Mouse (Mus musculus): ENCODE measurements around the gene Mrps6. TPM values are rescaled to one million over a fixed set of nuclear protein-coding genes. Genes with fewer than 3 reads are reported as not detected.

Gene Mrps6
- polyA plus RNA-seq, 1 experiment from 2014 or later: 94.9 TPM

DNA sequence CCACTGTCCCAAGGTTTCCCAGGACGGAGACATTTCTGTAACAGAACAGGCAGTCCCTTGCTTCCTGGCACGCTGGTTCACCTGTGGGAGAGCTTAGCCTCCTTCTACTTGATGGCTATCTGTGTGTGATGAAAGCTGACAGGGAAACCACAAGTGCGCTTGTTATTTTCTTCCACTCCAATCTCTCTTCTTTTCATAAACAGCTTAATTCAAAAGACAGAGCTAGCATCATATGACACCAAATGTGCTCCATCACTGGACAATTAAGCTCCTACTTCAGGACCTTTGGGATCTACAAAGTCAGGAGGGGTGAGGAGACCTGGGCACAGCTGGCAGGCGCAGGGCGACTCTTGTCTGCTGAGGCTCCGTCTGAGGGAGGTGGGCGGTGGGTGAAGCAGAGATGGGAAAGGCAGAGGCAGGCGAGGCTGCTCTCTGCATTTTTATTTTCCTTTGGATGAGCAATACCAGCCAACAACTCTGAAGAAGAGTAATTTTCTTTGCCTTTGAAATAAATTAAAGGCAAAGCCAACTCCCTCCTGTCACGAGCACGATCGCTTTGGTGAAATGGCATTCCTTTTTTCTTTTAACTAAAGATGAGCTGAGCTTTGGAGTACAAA lies 76.2 kb downstream of the Mrps6 start:
- WGBS: 80% methylated on average over 11 of the region's 11 CpGs
- H3K36me3 ChIP-seq: no peaks in the 10 kb centered on the region
- no peaks in the 10 kb centered on the region for H3K27me3 ChIP-seq (replicated peaks)
- H3K9me3 ChIP-seq: no peaks in the 10 kb centered on the region
- H3K4me2 ChIP-seq: no peak overlapping the region
- no peak overlapping the region for H3K9ac ChIP-seq
- no peak overlapping the region for H3K4me3 ChIP-seq (replicated peaks)
- no peak for ATAC-seq (ENCODE audit: insufficient read depth, low FRiP score, low read depth)
- H3K27ac ChIP-seq: no peak overlapping the region
- H3K4me1 ChIP-seq: no peaks in the 10 kb centered on the region

DNA sequence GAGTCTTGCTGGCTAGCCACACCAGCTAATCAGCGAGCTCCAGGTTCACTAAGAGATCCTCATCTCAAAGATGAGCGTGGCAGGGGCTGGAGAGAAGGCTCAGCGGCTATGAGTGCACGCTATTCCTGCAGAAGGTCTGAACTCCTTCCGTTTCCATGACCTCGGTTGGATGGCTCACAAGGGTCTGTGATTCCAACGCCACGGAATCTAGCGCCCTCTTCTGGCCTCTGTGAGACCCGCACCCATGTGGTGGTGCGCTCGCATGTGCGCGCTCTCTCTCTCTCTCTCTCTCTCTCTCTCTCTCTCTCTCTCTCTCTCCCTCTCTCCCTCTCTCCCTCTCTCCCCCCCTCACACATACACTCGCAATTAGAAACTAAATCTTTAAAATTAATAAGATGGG lies 78.2 kb downstream of the Mrps6 start:
- Histone ChIP-seq H3K27me3 (replicated peaks) (no peaks in the 10 kb centered on the region), H3K4me2 (no peak overlapping the region), H3K36me3 (no peaks in the 10 kb centered on the region), H3K9ac (no peak overlapping the region), H3K4me3 (replicated peaks) (no peak overlapping the region), H3K4me1 (no peaks in the 10 kb centered on the region), H3K27ac (no peak overlapping the region), H3K9me3 (no peaks in the 10 kb centered on the region)
- WGBS: 91% methylated on average over 15 of the region's 15 CpGs
- no peak for ATAC-seq (ENCODE audit: insufficient read depth, low FRiP score, low read depth)

DNA sequence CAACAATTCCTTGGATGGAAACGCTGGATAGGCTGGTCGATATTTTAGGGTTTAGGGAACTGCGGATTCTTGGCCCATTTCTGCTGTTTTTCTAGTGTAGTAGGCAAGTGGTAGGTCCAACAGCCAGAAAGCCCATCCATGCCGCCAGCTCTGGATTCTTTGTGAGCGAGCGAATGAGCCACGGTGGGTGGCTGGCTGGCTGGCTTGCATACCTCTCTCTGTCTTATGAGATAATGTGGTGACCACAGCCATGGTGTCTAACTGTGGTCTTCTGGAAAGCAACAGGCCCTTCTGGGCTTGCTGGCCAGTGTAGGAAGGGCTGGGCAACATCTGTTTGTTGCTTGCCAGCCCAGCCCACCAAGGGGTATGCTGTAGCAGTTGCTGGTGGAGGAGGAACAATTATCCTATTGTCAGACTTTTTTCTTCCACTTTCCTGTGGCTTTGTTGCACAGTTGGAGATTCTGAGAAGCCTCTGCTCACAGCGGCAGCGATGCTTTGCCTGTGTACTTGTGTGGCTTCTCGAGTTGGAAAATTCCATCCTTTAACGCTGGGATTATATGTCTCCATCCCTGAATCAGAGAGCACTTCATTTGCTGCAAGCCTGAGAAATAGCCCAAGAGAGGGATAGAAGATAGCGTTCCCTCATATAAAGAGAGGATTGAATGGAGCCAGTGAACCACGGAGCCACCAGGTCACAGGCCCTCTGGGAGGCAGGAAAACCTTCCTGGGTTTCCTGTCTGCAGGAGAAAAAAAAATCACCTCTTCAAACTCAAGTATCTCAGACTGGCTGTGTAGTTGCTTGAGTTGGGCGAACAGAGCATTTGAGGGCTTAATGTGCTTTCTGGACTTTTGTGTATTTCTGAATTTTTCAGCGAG lies 81.6 kb downstream of the Mrps6 start:
- no peaks in the 10 kb centered on the region for H3K36me3 ChIP-seq
- H3K9ac ChIP-seq: no peak overlapping the region
- 73% methylated on average over 15 of the region's 15 CpGs for WGBS
- H3K4me1 ChIP-seq: no peaks in the 10 kb centered on the region
- ATAC-seq (ENCODE audit: insufficient read depth, low FRiP score, low read depth): no peak
- H3K27ac ChIP-seq: no peak overlapping the region
- H3K27me3 ChIP-seq (replicated peaks): no peaks in the 10 kb centered on the region
- H3K4me2 ChIP-seq: no peak overlapping the region
- no peak overlapping the region for H3K4me3 ChIP-seq (replicated peaks)
- no peaks in the 10 kb centered on the region for H3K9me3 ChIP-seq

DNA sequence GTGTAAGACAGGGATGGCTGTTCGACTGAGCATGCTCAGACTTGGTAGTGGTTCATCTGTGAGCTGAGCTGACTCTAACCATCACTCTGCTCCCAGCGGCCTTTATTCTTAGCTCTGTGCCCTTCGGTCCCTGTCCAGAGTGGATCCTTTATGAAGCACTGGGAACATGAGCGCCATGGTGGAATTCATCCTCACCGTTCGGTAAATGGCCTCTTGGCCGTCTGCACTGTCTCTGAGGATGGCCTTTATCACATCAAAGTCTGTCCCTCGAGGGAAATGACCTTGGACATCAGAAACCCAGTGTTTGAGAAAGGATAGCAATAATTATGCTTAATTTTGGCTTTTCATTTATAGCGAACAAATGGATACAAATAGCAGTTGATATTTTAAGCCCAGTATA lies 82.3 kb downstream of the Mrps6 start:
- Histone ChIP-seq H3K4me3 (replicated peaks) (no peak overlapping the region), H3K27me3 (replicated peaks) (no peaks in the 10 kb centered on the region), H3K4me1 (no peaks in the 10 kb centered on the region), H3K4me2 (no peak overlapping the region), H3K9me3 (no peaks in the 10 kb centered on the region), H3K27ac (no peak overlapping the region), H3K9ac (no peak overlapping the region), H3K36me3 (no peaks in the 10 kb centered on the region)
- no peak for ATAC-seq (ENCODE audit: insufficient read depth, low FRiP score, low read depth)
- 78% methylated on average over 9 of the region's 9 CpGs for WGBS

DNA sequence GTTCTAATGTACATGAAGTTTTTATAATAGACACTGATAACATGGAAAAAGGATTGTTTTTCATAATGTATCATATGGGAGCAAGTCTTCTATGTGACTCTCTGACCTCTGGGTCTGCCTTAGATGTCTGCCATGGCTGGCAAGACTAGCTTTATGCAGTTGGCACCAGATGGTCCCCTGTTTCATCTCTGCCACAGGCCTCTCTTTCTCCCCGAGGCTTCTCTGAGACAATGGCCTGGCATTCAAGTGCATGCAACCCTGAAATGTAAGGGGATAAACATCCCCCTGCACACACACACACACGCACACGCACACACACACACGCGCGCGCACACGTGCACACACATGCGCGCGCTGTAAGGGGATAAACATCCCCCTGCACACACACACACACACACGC lies 83.0 kb downstream of the Mrps6 start:
- no peaks in the 10 kb centered on the region for H3K4me1 ChIP-seq
- no peak overlapping the region for H3K27ac ChIP-seq
- no peaks in the 10 kb centered on the region for H3K9me3 ChIP-seq
- H3K36me3 ChIP-seq: no peaks in the 10 kb centered on the region
- no peak overlapping the region for H3K9ac ChIP-seq
- no peak overlapping the region for H3K4me2 ChIP-seq
- no peak overlapping the region for H3K4me3 ChIP-seq (replicated peaks)
- no peaks in the 10 kb centered on the region for H3K27me3 ChIP-seq (replicated peaks)
- 90% methylated on average over 12 of the region's 12 CpGs for WGBS
- no peak for ATAC-seq (ENCODE audit: insufficient read depth, low FRiP score, low read depth)

DNA sequence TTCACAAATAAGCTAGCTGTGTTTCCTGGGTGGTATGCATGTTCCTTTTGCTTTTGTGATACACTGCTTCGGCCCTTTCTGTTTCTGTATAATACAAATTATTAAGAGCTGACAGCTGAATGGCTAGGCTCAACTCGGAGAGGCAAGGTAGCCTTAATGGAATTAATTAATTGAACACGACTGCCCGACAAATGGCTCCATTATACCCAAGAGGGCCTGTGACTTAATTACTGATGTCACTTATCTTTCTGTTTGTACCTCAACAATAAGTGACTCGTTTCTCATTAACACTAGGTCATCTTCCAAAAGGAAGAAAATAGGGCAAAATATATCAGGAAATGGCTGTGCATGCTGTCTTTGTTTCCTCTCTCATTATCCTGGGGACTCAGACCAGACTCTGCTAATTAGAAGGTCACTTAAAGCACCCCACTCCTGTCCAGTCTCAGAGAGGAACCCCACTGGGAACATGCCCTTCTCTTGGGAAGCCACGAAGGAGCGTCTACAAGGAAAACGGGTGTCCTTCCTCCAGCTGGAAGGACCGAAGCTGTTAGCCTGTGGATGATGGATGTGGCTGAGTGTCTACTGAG lies 84.4 kb downstream of the Mrps6 start:
- no peaks in the 10 kb centered on the region for H3K4me1 ChIP-seq
- H3K4me3 ChIP-seq (replicated peaks): no peak overlapping the region
- H3K9ac ChIP-seq: no peak overlapping the region
- ATAC-seq (ENCODE audit: insufficient read depth, low FRiP score, low read depth): no peak
- H3K36me3 ChIP-seq: no peaks in the 10 kb centered on the region
- H3K9me3 ChIP-seq: no peaks in the 10 kb centered on the region
- 66% methylated on average over 9 of the region's 9 CpGs for WGBS
- H3K4me2 ChIP-seq: no peak overlapping the region
- no peaks in the 10 kb centered on the region for H3K27me3 ChIP-seq (replicated peaks)
- H3K27ac ChIP-seq: no peak overlapping the region

DNA sequence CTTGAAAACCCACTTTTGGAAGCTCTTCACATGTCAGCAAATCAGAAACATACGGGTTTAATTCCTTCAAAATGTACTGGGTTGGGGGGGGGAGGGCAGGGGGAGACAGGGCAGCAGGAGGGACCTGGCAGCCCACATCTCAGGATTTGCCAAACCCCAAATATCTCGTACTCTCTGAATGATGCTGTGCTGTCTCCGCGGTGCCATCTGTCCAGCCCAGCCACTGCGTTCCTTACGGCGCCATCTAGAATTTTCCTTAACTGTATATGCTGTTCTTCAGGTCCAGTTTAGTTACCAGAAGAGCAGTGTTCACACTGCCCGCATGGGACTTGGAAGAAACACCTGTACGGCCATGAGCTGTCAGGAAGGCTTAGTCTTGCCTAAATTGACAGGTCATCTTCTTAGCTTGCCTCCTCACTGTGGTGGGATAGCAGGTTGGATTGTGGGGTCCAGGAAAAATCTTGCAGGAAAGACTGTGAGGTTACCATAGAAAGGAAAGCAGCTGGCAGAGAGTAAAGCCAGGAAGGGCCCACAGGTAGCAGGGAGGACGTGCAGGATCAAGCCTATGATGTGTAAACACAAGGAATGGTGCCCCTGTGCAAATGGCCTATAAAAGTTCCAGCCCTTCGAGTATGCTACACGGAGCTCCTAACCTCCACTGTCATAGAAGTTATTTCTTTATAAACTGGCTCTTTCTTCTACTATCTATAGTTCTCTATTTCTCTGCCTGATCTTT lies 89.7 kb downstream of the Mrps6 start:
- Histone ChIP-seq H3K27ac (no peak overlapping the region), H3K27me3 (replicated peaks) (no peaks in the 10 kb centered on the region), H3K4me2 (no peak overlapping the region), H3K9ac (no peak overlapping the region), H3K4me3 (replicated peaks) (no peak overlapping the region), H3K4me1 (no peaks in the 10 kb centered on the region), H3K36me3 (no peaks in the 10 kb centered on the region), H3K9me3 (no peaks in the 10 kb centered on the region)
- 79% methylated on average over 12 of the region's 12 CpGs for WGBS
- no peak for ATAC-seq (ENCODE audit: insufficient read depth, low FRiP score, low read depth)

DNA sequence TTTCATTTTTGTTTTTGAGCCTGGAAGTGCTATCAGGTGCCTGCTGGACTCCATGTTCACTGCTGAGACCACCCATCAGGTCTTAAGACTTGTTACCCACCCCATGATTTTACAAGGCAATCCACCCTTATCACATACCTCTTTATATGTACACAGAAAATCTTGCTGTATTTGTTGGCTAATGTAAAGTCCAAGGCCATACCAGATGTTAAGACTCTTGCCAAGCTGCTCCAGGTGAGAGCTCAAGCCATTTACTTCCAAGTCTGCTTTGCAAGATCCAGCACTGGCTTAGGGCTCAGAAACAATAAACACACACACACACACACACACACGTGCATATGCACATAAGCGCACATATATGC lies 90.3 kb downstream of the Mrps6 start:
- Histone ChIP-seq H3K27me3 (replicated peaks) (no peaks in the 10 kb centered on the region), H3K9ac (no peak overlapping the region), H3K4me3 (replicated peaks) (no peak overlapping the region), H3K4me2 (no peak overlapping the region), H3K27ac (no peak overlapping the region), H3K4me1 (no peaks in the 10 kb centered on the region), H3K36me3 (no peaks in the 10 kb centered on the region), H3K9me3 (no peaks in the 10 kb centered on the region)
- WGBS: 82% methylated on average over 2 of the region's 2 CpGs
- no peak for ATAC-seq (ENCODE audit: insufficient read depth, low FRiP score, low read depth)

DNA sequence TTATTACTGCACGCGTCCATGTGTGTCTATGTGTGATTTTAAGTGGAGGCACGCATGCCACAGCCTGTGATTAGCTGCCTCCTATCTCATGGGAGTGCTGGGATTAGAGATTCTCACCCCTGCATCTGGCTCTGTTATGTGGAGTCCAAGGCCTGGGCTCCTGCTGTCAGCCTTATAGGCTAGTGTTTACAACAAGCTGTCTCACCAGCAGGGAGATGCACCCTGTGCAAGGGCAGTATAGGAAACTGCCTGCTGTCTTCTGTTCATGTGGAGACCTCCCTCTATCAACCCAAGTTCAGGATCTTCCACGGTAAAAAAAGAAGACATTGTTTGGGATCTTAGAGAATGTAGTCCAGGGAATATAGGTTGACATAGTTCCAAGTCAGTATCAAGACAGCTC lies 92.9 kb downstream of the Mrps6 start:
- Histone ChIP-seq H3K27me3 (replicated peaks) (no peaks in the 10 kb centered on the region), H3K4me2 (no peak overlapping the region), H3K9ac (no peak overlapping the region), H3K9me3 (no peaks in the 10 kb centered on the region), H3K4me3 (replicated peaks) (no peak overlapping the region), H3K4me1 (no peaks in the 10 kb centered on the region), H3K36me3 (no peaks in the 10 kb centered on the region), H3K27ac (no peak overlapping the region)
- 66% methylated on average over 4 of the region's 4 CpGs for WGBS
- no peak for ATAC-seq (ENCODE audit: insufficient read depth, low FRiP score, low read depth)

DNA sequence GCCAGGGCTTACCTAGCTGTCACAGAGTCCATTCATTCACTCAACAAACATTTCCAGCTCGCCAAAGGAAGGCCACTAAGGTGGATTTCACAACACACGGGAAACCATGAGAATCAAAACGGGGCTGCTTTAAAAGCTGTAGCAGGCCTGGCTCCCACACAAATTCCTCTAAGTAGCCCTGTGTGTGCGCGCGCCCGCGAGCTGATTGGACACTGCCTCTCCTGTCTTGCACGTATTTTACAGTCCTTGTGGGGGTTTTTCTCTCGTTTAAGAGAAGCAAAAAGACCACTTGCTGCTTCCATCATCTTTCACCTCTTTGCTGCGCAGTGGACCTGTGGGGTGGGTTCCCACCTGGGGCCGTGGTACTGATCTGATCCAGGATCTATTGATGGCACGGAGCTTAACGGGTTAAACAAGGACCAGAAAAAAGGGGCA lies 100.0 kb downstream of the Mrps6 start:
- 0 out of 2 replicates have a peak overlapping the region, but pooled peaks have one; percentile 3 for H3K27ac ChIP-seq
- peak overlapping the region; percentile 48 for H3K4me3 ChIP-seq (replicated peaks)
- peak overlapping the region; percentile 87 for H3K4me2 ChIP-seq
- H3K9me3 ChIP-seq: no peaks in the 10 kb centered on the region
- peak overlapping the region; percentile 32; the same call in 1 of the 2 replicates for H3K9ac ChIP-seq
- H3K36me3 ChIP-seq: no peaks in the 10 kb centered on the region
- 2% methylated on average over 14 of the region's 14 CpGs for WGBS
- H3K27me3 ChIP-seq (replicated peaks): no peaks in the 10 kb centered on the region
- 0 out of 2 replicates have a peak, but pooled peaks cover 8% of the 10 kb centered on the region for H3K4me1 ChIP-seq
- ATAC-seq (ENCODE audit: insufficient read depth, low FRiP score, low read depth): peak; percentile 39; the same call in 1 of the 2 replicates

DNA sequence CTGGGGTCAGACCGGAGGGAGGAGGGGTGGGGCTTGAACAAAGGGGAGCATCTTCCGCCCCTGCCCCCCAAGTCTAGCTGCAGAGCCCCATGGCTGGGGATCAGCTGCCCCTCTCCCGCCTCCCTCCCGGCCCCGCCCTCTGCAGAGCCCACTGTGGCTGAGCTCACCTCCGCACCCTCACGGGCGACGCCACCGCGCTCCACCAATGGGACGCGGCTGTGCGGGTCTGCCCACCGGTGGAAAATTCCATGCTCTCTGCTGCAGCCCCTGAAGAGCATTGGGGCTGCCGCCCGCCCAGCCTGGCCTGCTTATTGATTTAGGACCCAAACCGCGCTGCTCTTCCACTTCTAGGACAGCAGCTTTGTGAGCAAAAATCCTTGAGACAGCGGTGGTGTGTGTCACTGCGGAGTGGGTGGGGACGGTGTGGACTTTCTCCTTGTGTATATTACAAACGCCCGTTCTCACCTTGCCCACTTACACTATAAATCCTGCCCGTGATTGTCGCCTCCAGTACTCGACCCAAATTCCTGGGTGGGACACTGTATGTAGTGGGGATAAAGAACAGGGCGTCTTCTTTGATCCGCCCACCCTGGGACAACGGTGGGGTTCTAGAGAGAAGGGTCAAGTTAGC lies 100.5 kb downstream of the Mrps6 start:
- peak overlapping the region; percentile 32; the same call in 1 of the 2 replicates for H3K9ac ChIP-seq
- 0 out of 2 replicates have a peak, but pooled peaks cover 8% of the 10 kb centered on the region for H3K4me1 ChIP-seq
- no peaks in the 10 kb centered on the region for H3K27me3 ChIP-seq (replicated peaks)
- WGBS: 2% methylated on average over 30 of the region's 30 CpGs
- H3K36me3 ChIP-seq: no peaks in the 10 kb centered on the region
- H3K4me3 ChIP-seq (replicated peaks): peak overlapping the region; percentile 48
- ATAC-seq (ENCODE audit: insufficient read depth, low FRiP score, low read depth): peak; percentile 91
- 0 out of 2 replicates have a peak overlapping the region, but pooled peaks have one; percentile 3 for H3K27ac ChIP-seq
- peak overlapping the region; percentile 87 for H3K4me2 ChIP-seq
- no peaks in the 10 kb centered on the region for H3K9me3 ChIP-seq
